Mouse (Mus musculus) fat pad, adult 2 months (tissue): ENCODE results near the gene Slc41a2.
"Not testable (repeated sequence)": the region's sequence is repeated elsewhere in the genome, so short reads cannot be mapped to it uniquely, and the experiment has no call there.

ENCODE experiments used
- DNase-seq: peaks from one replicate; pipeline ENCODE4 v3.0.0-alpha.2; 2011; ENCODE audit warnings: low read depth, low spot score; ENCODE audit errors: extremely low read depth

Slc41a2 gene

GRCm38 (mm10) chr10:83337159-83337951 is at the start of gene Slc41a2:
Slc41a2 (minus strand) TSS chr10:83337882.
- DNase-seq, result no peak

- no peak for DNase-seq
Measured at GRCm38 (mm10) chr10:83385330-83385910, 47.7 kb upstream of the Slc41a2 start.

GRCm38 (mm10) chr10:83384456-83385215 is 47.0 kb upstream of the Slc41a2 start:
- no peak for DNase-seq

GRCm38 (mm10) chr10:83383863-83384262 is 46.2 kb upstream of the Slc41a2 start:
- no peak for DNase-seq

GRCm38 (mm10) chr10:83382988-83383387 is 45.3 kb upstream of the Slc41a2 start:
- DNase-seq, result no peak

GRCm38 (mm10) chr10:83382528-83382927 is 44.8 kb upstream of the Slc41a2 start:
- DNase-seq, result no peak

GRCm38 (mm10) chr10:83380501-83380900 is 42.8 kb upstream of the Slc41a2 start:
- DNase-seq, result no peak

- DNase-seq, result no peak
Measured at GRCm38 (mm10) chr10:83378083-83378833, 40.6 kb upstream of the Slc41a2 start.

GRCm38 (mm10) chr10:83376911-83377682 is 39.4 kb upstream of the Slc41a2 start:
- no peak for DNase-seq

GRCm38 (mm10) chr10:83375458-83375857 is 37.8 kb upstream of the Slc41a2 start:
- not testable (repeated sequence) for DNase-seq

GRCm38 (mm10) chr10:83374045-83374656 is 36.5 kb upstream of the Slc41a2 start:
- no peak for DNase-seq

GRCm38 (mm10) chr10:83368918-83369317 is 31.2 kb upstream of the Slc41a2 start:
- DNase-seq, result no peak

GRCm38 (mm10) chr10:83363451-83363850 is 25.8 kb upstream of the Slc41a2 start:
- no peak for DNase-seq

GRCm38 (mm10) chr10:83361643-83362382 is 24.1 kb upstream of the Slc41a2 start:
- no peak for DNase-seq

GRCm38 (mm10) chr10:83360356-83360755 is 22.7 kb upstream of the Slc41a2 start:
- no peak for DNase-seq

- peak; percentile 61 for DNase-seq
Measured at GRCm38 (mm10) chr10:83359956-83360355, 22.3 kb upstream of the Slc41a2 start, which contains the start of gene D10Wsu102e. D10Wsu102e (plus strand) TSS chr10:83360221.

GRCm38 (mm10) chr10:83359451-83359850 is 21.8 kb upstream of the Slc41a2 start:
- no peak for DNase-seq

GRCm38 (mm10) chr10:83356416-83356815 is 18.7 kb upstream of the Slc41a2 start:
- peak; percentile 98 for DNase-seq

- DNase-seq, result peak; percentile 26
Measured at GRCm38 (mm10) chr10:83354333-83354719, 16.6 kb upstream of the Slc41a2 start.
